Mouse (Mus musculus) c-Kit-positive CD71-positive TER-119-positive erythroid progenitor cells, embryonic 14.5 days (primary cell): ENCODE results near the gene Slc1a3.

Experiments used
- DNase-seq: peaks from one replicate; pipeline ENCODE4 v3.0.0-alpha.2; 2013; ENCODE audit warnings: low spot score

The Slc1a3 gene

GRCm38 (mm10) chr15:8605538-8606188 is 104.9 kb downstream of the Slc1a3 start:
- no peak for DNase-seq

GRCm38 (mm10) chr15:8602362-8602761 is 108.2 kb downstream of the Slc1a3 start:
- no peak for DNase-seq

- DNase-seq: no peak
These were observed 109.0 kb downstream of the Slc1a3 start for GRCm38 (mm10) chr15:8601312-8602146.

GRCm38 (mm10) chr15:8596375-8596900 is 114.1 kb downstream of the Slc1a3 start:
- no peak for DNase-seq

GRCm38 (mm10) chr15:8595226-8595625 is 115.3 kb downstream of the Slc1a3 start:
- DNase-seq: no peak

- DNase-seq: peak; percentile 72
These were observed 121.0 kb downstream of the Slc1a3 start for GRCm38 (mm10) chr15:8589503-8590116.

GRCm38 (mm10) chr15:8588065-8588464 is 122.5 kb downstream of the Slc1a3 start:
- no peak for DNase-seq

- no peak for DNase-seq
These were observed 123.7 kb downstream of the Slc1a3 start for GRCm38 (mm10) chr15:8586822-8587281.
